Mouse (Mus musculus) liver, embryonic 14.5 days (tissue): ENCODE measurements around the gene Mup20.

Source experiments
- CTCF ChIP-seq: IDR thresholded peaks from 2 replicates; pipeline ENCODE4 v1.5.1; 2016; ENCODE audit warnings: antibody characterized with exemption, low read depth, control low read depth
- EP300 ChIP-seq: IDR thresholded peaks from 2 replicates; pipeline ENCODE4 v1.6.1; 2016; ENCODE audit warnings: antibody characterized with exemption, low read depth

DNA sequence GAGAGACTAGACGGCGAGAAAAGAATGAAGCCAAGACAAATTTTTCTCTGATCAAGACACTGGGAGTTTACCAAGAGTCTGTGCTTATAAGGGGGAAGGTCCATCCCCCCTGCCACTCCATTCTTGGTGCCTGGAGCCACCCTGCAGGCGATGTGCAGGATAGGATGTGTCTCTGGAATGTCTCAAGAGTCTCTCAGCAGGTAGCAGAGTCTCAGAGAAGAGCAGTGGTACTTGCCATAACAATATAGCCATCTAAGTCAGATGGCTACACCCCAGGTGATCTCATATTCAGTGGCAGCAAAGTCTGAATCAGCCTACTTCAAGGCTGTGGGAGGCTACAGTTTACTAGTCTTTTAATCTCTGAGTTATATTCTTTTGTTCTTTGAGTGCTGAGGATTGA is 21.2 kb upstream of the Mup20 start:
- TF ChIP-seq CTCF (no peak), EP300 (no peak)
